Mouse (Mus musculus) right cerebral cortex, postnatal 14 days (tissue): ENCODE measurements around the gene Synrg.

ENCODE experiments used
- DNase-seq: peaks from one replicate; pipeline ENCODE4 v3.0.0; 2022

Synrg gene

DNA sequence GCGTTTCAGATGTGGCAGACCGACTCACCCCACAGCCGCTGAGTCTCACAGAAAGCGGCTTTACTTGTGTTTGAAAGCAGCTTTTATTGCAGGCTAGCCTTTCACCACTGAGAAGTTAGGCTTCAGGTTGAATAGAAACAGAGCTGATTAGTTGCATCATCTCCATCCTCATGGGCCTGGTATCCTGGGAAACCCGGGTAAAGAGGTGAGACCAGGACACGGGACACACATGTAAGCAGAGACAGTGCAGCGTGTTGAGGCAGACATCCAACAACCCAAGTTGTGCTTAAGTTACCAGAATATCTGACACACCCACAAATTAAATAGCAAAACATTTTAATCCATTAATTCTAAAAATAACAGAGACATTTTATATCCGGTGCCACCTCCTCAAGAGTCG, 114.4 kb downstream of the Synrg start:
- no peak for DNase-seq

DNA sequence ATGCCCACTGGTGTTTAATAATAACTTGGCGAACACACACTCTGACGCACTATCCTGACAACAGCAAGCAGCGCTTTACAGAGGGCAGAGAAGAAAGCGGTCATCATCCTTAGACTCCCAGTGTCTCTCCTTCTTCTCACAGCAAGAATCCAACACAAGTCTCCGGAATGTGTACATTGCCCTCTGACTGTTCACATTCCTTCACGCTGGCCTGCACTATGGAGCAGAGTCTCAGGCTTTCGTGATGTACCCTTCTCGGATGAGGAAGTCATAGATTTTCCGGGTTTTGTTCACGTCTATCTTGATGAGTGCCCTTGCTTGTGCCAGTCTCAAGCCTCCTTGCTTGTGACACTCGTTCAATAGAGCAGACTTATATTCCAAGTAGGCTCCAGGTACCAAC, 115.1 kb downstream of the Synrg start:
- no peak for DNase-seq

DNA sequence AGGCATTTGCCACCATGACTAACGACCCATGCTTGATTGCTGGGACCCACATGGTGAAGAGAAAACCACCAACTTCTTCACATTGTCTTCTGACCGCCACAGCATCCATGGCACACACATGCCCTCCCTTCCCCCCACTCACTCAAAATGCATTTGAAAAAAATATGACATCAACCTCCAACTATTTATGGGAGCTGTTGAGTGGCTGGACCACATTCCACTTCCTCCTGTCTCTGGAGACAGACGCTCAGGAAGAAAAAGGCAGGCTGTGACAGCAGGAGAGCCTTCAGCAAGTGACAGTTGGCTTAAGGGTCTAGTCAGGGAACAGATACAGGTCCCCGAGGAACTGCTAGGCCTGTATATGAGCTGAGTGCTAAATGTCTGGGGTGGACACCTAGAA, 115.7 kb downstream of the Synrg start:
- no peak for DNase-seq

DNA sequence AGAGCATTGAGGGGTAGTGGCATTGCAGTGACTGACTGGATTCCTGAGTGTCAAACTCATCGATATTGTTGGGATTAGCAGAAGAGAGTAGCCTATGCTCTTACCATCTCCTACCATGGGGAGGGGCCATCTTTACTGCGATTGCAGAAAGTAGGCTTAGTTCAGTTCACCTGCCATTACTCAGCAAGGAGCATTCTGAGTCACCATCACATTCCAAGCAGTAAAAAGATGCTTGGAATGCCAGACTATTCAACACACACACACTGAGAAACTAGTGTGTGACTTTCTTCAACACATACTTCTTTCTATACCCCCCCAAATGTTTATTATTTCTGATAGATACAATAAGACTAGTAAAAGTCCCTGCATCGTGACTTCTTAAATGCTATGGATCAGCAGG, 116.1 kb downstream of the Synrg start:
- DNase-seq: no peak

DNA sequence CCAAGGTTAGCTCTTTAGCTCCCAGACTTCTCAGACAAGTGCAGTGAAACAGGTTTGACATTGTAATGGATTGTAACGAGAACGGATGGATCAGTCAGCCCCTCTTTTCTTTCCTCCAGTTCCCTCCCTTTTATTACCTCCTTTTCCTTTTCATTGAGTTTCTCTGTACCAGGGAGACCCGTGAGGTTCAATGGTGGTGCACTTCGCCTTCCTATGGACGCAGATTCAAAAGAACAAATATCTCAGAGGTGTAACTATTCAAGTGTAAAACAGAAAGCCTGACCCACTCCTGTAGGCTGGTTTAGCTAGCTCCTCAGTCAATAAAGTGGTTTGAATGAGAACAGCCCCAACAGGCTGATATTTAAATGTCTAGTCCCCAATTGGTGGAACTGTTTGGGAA, 117.7 kb downstream of the Synrg start:
- no peak for DNase-seq

DNA sequence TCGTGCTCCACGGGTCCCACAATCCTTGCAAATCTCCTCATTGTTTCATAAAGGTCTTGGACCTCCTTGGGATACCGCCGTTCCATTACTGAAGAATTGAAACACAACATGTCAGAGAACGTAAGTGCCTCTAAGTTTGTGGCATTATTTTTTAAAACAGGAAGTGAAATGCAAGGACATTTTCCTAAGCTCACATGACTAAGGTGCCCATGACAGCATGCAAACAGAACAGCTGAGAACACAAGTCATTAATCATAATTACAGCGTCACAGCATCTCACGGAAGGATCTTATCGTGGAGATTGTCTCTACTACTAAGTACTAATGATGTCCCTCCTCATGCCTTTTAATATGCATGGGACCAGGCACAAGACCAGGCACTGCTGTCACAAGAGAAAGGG, 126.3 kb downstream of the Synrg start:
- DNase-seq: no peak
